Mouse (Mus musculus) liver, embryonic 16.5 days (tissue): ENCODE data around the gene Gm38393. TPM values are rescaled to one million over a fixed set of nuclear protein-coding genes. Genes with fewer than 3 reads are reported as not detected.

Source experiments
- ATAC-seq: fragments of 200-750 bp; cut with Nextera tagmentation; 2 replicates; pipeline ENCODE4 v1.8.0; 2017; ENCODE audit warnings: low read depth, mild to moderate bottlenecking, moderate number of reproducible peaks, moderate library complexity
- H3K27ac ChIP-seq: fragments of 300-500 bp; sonication (generic); 2 replicates; pipeline ENCODE4 v1.5.1; 2014; ENCODE audit warnings: mild to moderate bottlenecking, low read length
- H3K27me3 ChIP-seq: fragments of 300-500 bp; sonication (generic); 2 replicates; pipeline ENCODE4 v1.6.1; 2014; ENCODE audit warnings: low read depth, low read length, mixed read lengths; ENCODE audit not compliant: control insufficient read depth, insufficient read depth
- H3K36me3 ChIP-seq: fragments of 300-500 bp; sonication (generic); 2 replicates; pipeline ENCODE4 v1.6.1; 2014; ENCODE audit warnings: mild to moderate bottlenecking; ENCODE audit not compliant: control insufficient read depth, insufficient read depth
- H3K4me1 ChIP-seq: fragments of 300-500 bp; sonication (generic); 2 replicates; pipeline ENCODE4 v1.6.1; 2014; ENCODE audit warnings: low read depth, low read length, mixed read lengths; ENCODE audit not compliant: control insufficient read depth
- H3K4me2 ChIP-seq: fragments of 300-500 bp; sonication (generic); 2 replicates; pipeline ENCODE4 v1.6.1; 2014; ENCODE audit warnings: low read depth, low read length, mixed read lengths
- H3K4me3 ChIP-seq: fragments of 300-500 bp; sonication (generic); 2 replicates; pipeline ENCODE4 v1.5.1; 2014; ENCODE audit warnings: low read depth, mild to moderate bottlenecking, low read length
- H3K9ac ChIP-seq: fragments of 300-500 bp; sonication (generic); 2 replicates; pipeline ENCODE4 v1.6.1; 2014; ENCODE audit warnings: low read depth, low read length
- H3K9me3 ChIP-seq: fragments of 300-500 bp; sonication (generic); replicated peaks from 2 replicates; pipeline ENCODE4 v1.6.1; 2016; ENCODE audit warnings: low read length; ENCODE audit not compliant: control insufficient read depth
- WGBS: fragments of 180-500 bp; shearing (Covaris S2); extraction: QIAGEN DNeasy Blood & Tissue Kit; methylation state at CpG from one replicate; pipeline ENCODE4 v1.1.7; 2014; ENCODE audit not compliant: insufficient replicate concordance; 5-methylcytosine and 5-hydroxymethylcytosine counted together
- polyA plus RNA-seq: library from polyadenylated mRNA; unstranded; fragments of >200 nt; fragmentation: Nextera tagmentation; extraction: Ambion mirVana; gene quantifications from 2 replicates; pipeline ENCODE4 v1.2.1, GENCODE M21; 2015

Gm38393 gene
- polyA plus RNA-seq = 0.13 TPM in 1 of 2 replicates, not detected in the other

DNA sequence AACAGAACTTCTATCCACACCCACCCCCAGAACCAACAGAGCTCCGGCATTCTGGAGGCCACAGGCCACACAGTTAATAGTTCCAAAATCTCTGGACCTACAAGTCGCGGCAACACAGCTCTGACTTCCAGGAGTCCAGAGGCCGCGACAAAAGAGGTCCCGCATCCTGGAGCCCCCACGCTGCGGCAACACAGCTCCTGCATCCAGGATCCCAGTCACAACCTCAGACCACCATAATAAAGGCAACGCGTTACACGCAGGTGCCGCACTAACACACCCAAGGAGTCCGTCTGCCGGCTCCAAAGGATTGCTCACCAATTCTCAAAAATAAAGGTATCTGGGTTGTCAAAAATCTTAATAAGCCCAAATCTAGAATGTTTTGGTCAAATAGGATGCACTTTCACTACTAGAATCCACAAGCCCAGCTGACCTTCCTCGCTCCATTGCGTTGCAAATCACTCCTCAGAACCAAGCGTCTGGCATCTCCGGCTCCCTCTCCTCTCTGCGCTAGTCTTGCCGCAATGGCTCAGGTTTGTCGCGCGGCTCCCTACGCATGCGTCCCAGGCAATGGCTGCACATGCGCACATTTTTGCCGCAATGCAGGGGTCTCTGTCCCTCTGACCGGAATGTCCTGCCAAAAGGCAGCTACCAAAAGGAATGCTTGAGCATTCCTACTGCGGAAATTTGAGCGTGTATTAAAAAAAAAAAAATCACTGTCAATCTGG, at the start of gene Gm38393, which contains the start of gene Snurf:
Gene Gm38393 (minus strand): TSS at position 459 of the 725 bp plus-strand sequence.
Gene Snurf (minus strand): TSS at position 444 of the 725 bp plus-strand sequence.
- Histone ChIP-seq H3K4me1 (no peaks in the 10 kb centered on the region), H3K4me3 (peak within 1 kb of the TSS; percentile 63), H3K27me3 (no peaks in the 10 kb centered on the region), H3K27ac (no peak within 1 kb of the TSS), H3K9ac (peak within 1 kb of the TSS; percentile 37; the same call in 1 of the 2 replicates), H3K36me3 (no peaks in the 10 kb centered on the region), H3K4me2 (peak within 1 kb of the TSS; percentile 60), H3K9me3 (no peaks in the 10 kb centered on the region)
- WGBS = 36% methylated on average over 30 of the region's 30 CpGs
- ATAC-seq = no peak

DNA sequence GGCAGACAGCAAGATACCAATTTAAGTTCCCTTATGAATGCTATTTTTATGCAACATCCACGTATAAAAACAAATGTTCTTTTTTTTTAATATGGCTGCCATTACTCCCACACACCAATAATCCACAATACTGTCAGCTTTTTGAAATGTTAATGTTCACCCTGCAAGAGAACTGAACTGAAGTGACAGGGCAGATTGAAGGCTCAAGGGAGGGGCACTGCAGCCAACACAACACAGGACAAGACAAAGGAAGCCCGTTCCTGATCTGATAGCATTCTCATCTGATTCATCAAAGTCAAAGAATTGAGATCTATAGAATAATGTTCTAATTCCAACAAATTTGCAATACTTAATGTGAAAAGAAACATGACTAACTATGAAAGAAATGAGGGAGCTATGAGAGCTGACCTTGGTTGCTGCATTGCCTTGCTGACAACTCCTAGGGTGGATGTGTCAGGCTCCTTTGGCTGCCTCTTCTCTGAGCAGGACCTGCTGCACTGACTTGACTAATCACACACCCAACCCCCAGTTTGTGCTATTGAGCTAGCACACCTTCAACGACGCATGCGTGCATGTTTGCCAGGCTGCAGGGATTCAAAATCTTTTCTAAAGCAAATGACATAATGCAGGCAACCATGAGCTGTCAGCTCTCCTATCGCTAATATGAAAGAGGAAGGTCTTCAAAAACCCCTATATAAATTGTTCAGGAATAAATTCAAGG, 42.8 kb upstream of the Gm38393 start:
- Histone ChIP-seq H3K4me1 (no peaks in the 10 kb centered on the region), H3K27me3 (no peaks in the 10 kb centered on the region), H3K4me3 (no peak overlapping the region), H3K4me2 (no peak overlapping the region), H3K36me3 (no peaks in the 10 kb centered on the region), H3K9ac (no peak overlapping the region), H3K27ac (no peak overlapping the region), H3K9me3 (no peaks in the 10 kb centered on the region)
- ATAC-seq = no peak
- 58% methylated on average over 6 of the region's 6 CpGs for WGBS

DNA sequence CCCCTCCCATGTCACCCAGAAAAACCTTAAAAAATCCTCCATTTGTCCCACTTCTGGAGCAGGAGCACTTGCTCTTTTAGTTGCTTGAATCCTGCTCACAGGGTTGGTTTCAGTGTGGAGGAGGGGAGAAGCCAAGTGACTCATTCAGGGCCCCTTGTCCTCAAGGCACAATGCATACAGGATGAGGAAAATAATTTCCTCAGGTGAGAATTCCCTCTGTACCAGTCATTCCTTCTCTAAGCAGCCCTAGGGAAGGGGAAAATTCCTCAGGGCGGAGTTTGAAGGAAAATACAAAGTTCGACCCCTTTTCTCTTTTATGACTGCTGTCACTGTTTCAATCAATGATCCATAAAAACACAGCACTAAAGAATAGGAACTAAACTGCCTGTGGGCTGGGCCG, 8.3 kb upstream of the Gm38393 start:
- 40% methylated on average over 3 of the region's 3 CpGs for whole genome bisulfite sequencing
- ATAC-seq = no peak
- Histone ChIP-seq H3K4me2 (no peak overlapping the region), H3K9me3 (no peaks in the 10 kb centered on the region), H3K36me3 (no peaks in the 10 kb centered on the region), H3K27ac (no peak overlapping the region), H3K9ac (no peak overlapping the region), H3K4me3 (no peak overlapping the region), H3K4me1 (no peaks in the 10 kb centered on the region), H3K27me3 (no peaks in the 10 kb centered on the region)

DNA sequence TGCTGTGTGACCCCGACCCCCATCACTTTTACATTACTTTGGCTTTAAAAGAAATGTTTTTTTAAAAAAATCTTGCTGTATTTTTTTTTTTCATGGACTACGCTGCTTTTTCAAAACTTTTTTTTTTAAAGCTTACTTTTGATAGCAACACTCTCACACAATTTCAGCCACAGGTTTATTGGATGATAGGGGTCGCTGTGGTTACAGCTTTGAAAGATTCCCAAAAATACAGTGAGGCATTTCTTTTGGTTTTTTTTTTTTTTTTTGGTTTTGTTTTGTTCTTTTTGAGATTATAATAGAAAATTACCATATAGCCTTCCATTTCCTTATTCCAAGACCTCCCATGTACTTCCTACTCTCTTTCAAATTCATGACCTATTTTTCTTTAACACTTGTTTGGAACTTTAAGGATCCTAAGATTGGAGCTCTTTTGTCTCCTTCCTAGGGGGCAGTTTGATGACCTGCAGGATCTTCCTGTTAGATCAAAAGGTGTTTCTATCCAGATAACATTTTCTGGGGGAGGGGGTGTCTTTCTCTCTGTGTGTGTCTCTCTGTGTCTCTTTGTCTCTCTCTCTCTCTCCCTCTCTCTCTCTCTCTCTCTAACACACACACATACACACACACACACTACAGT, 3.0 kb upstream of the Gm38393 start:
- WGBS = 25% methylated on average over 3 of the region's 3 CpGs
- Histone ChIP-seq H3K4me3 (no peak overlapping the region), H3K36me3 (no peaks in the 10 kb centered on the region), H3K4me1 (no peaks in the 10 kb centered on the region), H3K9ac (no peak overlapping the region), H3K27me3 (no peaks in the 10 kb centered on the region), H3K9me3 (no peaks in the 10 kb centered on the region), H3K4me2 (no peak overlapping the region), H3K27ac (no peak overlapping the region)
- no peak for ATAC-seq

DNA sequence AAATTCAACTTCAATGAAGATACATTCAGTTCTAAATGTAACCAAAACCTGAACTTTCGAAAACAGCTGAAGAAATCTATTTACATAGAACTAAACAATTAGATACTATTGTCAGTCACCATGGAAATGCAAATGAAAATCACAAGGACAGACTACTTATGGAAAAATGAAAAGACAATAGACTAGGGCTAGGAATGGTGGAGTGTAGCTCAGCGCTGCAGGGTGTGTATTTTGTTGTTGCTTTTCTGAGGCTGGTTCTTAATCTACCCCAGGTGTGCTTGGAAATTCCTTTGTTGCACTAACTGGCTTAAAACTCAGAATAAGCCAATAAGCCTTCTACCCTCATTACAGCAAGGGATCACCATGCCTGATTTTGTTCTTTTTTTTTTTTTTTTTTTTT, 1.4 kb upstream of the Gm38393 start:
- WGBS = 49% methylated on average over 2 of the region's 2 CpGs
- Histone ChIP-seq H3K4me1 (no peaks in the 10 kb centered on the region), H3K9me3 (no peaks in the 10 kb centered on the region), H3K27ac (no peak overlapping the region), H3K36me3 (no peaks in the 10 kb centered on the region), H3K4me3 (no peak overlapping the region), H3K9ac (no peak overlapping the region), H3K4me2 (no peak overlapping the region), H3K27me3 (no peaks in the 10 kb centered on the region)
- ATAC-seq = no peak

DNA sequence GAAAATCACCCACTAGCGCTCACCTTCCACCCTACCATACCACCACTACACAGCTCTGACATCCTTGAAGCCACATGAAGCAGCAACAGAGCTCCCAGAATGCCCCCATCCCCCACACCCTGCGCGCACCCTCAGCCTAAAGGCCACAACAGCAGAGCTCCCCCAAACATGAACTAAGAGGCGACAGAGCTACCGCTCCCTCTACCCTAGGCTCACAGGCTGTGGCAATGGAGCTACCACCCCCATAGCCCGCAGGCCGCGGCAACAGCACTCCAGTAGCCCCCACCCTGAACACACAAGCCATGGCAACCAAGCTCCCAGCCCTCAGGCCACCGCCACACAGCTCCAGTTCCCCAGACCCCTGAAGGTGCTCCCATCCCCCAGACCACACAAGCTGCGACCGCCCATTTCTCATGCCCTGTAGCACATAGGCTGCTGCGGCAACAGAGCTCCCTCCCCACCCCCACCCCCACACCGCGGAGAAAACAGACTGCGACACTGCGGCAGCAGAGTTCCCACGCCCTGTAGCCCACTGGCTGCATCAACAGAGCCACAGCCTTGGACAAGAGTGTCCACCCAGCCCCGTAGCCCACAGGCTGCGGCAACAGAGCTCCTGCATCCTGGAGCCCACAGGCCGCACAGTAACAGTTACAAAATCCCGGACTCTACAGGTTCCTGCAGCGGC, 801 bp downstream of the Gm38393 start:
- Histone ChIP-seq H3K36me3 (no peaks in the 10 kb centered on the region), H3K4me2 (peak overlapping the region; percentile 60), H3K27me3 (no peaks in the 10 kb centered on the region), H3K4me1 (no peaks in the 10 kb centered on the region), H3K4me3 (peak overlapping the region; percentile 63), H3K9ac (peak overlapping the region; percentile 37; the same call in 1 of the 2 replicates), H3K9me3 (no peaks in the 10 kb centered on the region), H3K27ac (no peak overlapping the region)
- ATAC-seq = peak; percentile 43
- WGBS = 47% methylated on average over 22 of the region's 22 CpGs

DNA sequence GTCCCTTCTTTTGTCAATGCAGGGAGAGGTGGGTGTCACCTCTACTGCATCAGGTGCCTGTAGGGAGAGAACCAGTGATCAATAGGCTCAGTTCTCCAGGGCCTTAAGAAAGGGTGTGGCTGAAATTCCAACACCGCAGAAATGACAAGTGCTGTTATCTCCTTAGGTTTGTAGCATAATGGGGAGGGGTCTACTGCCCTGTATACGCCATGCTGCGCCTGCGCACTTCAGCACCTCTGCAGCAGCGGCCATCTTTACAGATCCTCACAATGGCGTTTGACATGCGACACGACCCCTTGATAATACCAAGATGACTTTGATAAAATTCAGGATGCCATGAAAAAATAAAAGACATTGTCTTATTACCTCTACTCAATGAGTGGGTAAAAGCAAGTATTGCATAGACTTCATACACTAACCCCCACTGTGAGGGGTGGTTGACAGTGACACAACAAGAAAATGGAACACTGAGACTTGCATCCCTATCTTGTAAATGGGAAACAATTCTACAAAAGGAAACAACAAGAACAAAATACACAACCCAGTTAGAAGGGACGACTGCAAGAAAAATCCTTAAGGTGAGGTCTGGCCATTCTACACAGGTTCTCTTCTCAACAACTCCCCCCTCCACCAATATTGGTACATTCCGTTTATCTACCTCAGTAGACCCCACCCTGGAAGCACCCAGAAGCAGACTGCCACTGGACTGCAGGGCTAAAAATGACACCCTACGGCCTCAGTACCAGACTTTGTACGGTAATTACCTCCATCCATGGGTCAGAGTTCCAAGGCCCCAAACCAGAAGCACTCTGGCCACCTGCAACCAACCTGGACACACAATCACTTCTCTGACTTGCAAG, 1.6 kb downstream of the Gm38393 start:
- WGBS = 69% methylated on average over 12 of the region's 12 CpGs
- Histone ChIP-seq H3K27ac (no peak overlapping the region), H3K4me1 (no peaks in the 10 kb centered on the region), H3K4me2 (peak overlapping the region; percentile 60), H3K9me3 (no peaks in the 10 kb centered on the region), H3K36me3 (no peaks in the 10 kb centered on the region), H3K9ac (no peak overlapping the region), H3K4me3 (peak overlapping the region; percentile 63), H3K27me3 (no peaks in the 10 kb centered on the region)
- ATAC-seq = peak; percentile 41; the same call in 1 of the 2 replicates

DNA sequence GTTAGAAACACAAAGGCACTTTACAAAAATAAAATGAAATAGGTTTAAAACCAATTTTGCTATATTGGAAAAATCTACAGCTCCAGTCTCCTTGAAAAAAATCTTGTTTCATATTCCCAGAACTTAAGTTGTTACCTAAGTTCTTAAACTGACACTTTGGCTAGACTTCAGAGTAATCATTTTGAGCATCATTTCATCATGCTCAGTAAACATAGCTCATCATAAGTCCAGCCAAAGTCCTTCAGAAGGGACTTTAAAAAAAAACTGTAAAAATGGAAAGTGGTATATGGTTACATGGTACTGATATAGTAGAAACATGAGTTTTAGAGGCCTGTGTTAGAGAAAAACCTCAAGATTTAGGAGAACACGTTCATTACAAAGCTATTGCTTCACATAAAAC, 26.2 kb downstream of the Gm38393 start:
- Histone ChIP-seq H3K9ac (no peak overlapping the region), H3K9me3 (no peaks in the 10 kb centered on the region), H3K27ac (no peak overlapping the region), H3K4me2 (no peak overlapping the region), H3K27me3 (no peaks in the 10 kb centered on the region), H3K36me3 (no peaks in the 10 kb centered on the region), H3K4me3 (no peak overlapping the region), H3K4me1 (no peaks in the 10 kb centered on the region)
- 43% methylated on average over 1 of the region's 1 CpGs for WGBS
- no peak for ATAC-seq
